Mouse (Mus musculus) T-helper 17 cell (primary cell): Measurements from ENCODE around the gene Cep78.

Experiments used
- in situ Hi-C, 2 experiments: fragments of 300-600 bp; cut with MboI, MseI; formaldehyde crosslinking; loops; 1 replicate in 1 of 2; 2 replicates in 1 of 2; pipeline ENCODE4 v1.15.1; 2025; ENCODE audit warnings: high pct_unique_total_duplicates in 2 of 2

Gene Cep78

DNA sequence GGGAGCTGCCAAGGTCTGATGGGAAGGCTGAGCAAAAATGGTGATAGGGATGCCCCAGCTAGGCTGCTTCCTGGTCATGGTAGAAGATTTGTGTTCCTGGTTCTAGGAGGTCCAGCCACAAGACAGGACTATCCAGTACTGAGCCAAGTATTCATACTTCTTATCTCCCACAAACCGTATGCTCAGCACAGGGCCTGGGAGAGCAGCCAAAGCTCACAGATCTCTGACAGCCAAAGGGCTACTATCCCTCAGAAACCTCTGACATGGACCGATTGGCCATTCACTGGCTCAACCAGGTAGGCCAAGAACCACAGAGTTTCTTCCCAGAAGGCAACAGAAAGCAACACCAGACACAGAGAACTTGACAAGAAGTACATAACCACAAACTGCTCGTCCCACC lies 73.8 kb downstream of the Cep78 start:
- in situ Hi-C loops, result loop anchor here in 1 of 2 experiments (5.0 kb wide), 1 partner anchor 71 kb away; the partner anchor contains the start of gene Cep78

DNA sequence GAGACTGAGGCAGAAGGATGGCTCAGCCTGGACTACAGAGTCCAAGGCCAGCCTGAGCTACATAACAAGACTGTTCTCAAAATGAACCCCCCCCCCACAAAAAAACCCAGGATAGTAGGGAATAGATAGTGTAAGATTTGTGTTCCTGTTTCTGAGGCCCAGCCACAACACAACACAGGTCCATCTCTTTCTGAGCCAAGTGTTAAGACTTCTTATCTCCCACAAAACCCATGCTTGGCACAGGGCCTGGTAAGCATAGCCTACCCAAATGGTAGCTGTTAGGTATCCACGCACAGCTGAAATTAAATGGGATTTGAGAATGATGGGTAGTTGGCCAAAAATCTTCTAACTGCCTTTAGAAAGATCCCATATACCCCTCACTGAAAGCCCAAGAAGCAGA lies 74.3 kb downstream of the Cep78 start:
- in situ Hi-C loops, result loop anchor here in 1 of 2 experiments (5.0 kb wide), 1 partner anchor 72 kb away; the partner anchor contains the start of gene Cep78

DNA sequence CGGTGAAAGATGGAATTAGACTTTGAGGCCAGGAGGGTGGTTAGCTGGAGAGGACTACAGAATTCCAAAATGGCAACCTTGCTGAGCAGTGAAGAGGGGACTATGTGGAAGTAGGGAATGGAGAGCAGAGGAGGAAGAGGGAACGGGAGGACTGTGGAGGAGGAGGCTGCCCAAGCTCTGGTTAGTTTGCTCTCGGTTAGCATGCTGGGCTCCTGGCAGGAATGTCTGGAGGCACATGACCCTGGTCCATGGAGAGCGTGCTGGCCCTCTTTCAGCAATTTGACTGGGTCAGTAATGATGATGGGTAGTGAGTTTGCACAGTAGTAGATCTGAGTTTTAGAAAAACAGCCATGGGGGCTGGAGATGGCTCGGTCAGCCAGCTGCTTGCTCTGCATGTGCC lies 76.8 kb downstream of the Cep78 start:
- in situ Hi-C loops, result loop anchor here in 1 of 2 experiments (5.0 kb wide), 1 partner anchor 749 kb away; no protein-coding TSS in a partner anchor
